In genomic region chr1:168230134-168230533, GRCm38 (mm10) we compare ENCODE assay signal across 9 mouse cellular contexts.
DNase-seq lines count a peak whose midpoint lies in the region; ATAC-seq and TF ChIP-seq lines count a peak whose summit lies in the region.
"Had no signal": no experiment of that assay in that cellular context is flagged by ENCODE, and none has a peak within 500 bp of the region (broad histone marks: within the 10 kb centered on the region; RNA-seq: fewer than 3 reads in every experiment).

No protein-coding gene starts in this region.

- intact Hi-C loops in left cerebral cortex, postnatal 25 days (cut with DNase I): loop anchor here (5.0 kb wide), 1 partner anchor 92 kb away; no protein-coding TSS in a partner anchor

- H3K4me3 ChIP-seq in hindbrain, embryonic 10.5 days: no peak overlapping the region
- H3K4me3 ChIP-seq in hindbrain, embryonic 16.5 days (ENCODE audit: low read length): no peak overlapping the region
- no peak overlapping the region for H3K4me3 ChIP-seq in forebrain, embryonic 10.5 days
- no peak overlapping the region for H3K4me3 ChIP-seq in limb, embryonic 12.5 days (replicated peaks)

- H3K4me2 ChIP-seq in hindbrain, embryonic 16.5 days (ENCODE audit: low read length): no peak overlapping the region
- peak overlapping the region; percentile 23 for H3K4me2 ChIP-seq in limb, embryonic 12.5 days

- H3K9me3 ChIP-seq in hindbrain, embryonic 10.5 days: no peaks in the 10 kb centered on the region
- no peaks in the 10 kb centered on the region for H3K9me3 ChIP-seq in hindbrain, embryonic 16.5 days (ENCODE audit: control insufficient read depth, low read length)
- no peaks in the 10 kb centered on the region for H3K9me3 ChIP-seq in forebrain, embryonic 10.5 days
- no peaks in the 10 kb centered on the region for H3K9me3 ChIP-seq in limb, embryonic 12.5 days

- H3K27ac ChIP-seq in hindbrain, embryonic 10.5 days: peak overlapping the region; percentile 46
- H3K27ac ChIP-seq in hindbrain, embryonic 16.5 days (ENCODE audit: low read depth, low read length): no peak overlapping the region
- H3K27ac ChIP-seq in forebrain, embryonic 10.5 days: peak overlapping the region; percentile 26
- peak overlapping the region; percentile 80 for H3K27ac ChIP-seq in limb, embryonic 12.5 days

- in situ Hi-C loops in Patski (cut with MboI; ENCODE audit: low pct_unique_long_range_greater_than_20kb): no loop called here

- H3K9ac ChIP-seq in hindbrain, embryonic 16.5 days (ENCODE audit: low read depth, low read length): no peak overlapping the region
- H3K9ac ChIP-seq in limb, embryonic 12.5 days (replicated peaks): no peak overlapping the region

- peaks cover 36% of the 10 kb centered on the region for H3K4me1 ChIP-seq in hindbrain, embryonic 10.5 days (replicated peaks)
- peaks cover 31% of the 10 kb centered on the region for H3K4me1 ChIP-seq in hindbrain, embryonic 16.5 days (ENCODE audit: control insufficient read depth, insufficient read depth, low read depth, low read length)
- H3K4me1 ChIP-seq in forebrain, embryonic 10.5 days: peaks cover 51% of the 10 kb centered on the region
- peaks cover 43% of the 10 kb centered on the region for H3K4me1 ChIP-seq in limb, embryonic 12.5 days (replicated peaks)

- CTCF ChIA-PET in Patski (lab: Charles Lee): interaction anchor here (1.1 kb wide), 1 partner anchor 16 kb away, joined by 4 read pairs; no protein-coding TSS in a partner anchor

- no peaks in the 10 kb centered on the region for H3K27me3 ChIP-seq in hindbrain, embryonic 10.5 days (ENCODE audit: insufficient read depth, poor library complexity, severe bottlenecking)
- H3K27me3 ChIP-seq in hindbrain, embryonic 16.5 days (replicated peaks; ENCODE audit: control insufficient read depth, insufficient read depth, low read length): no peaks in the 10 kb centered on the region
- no peaks in the 10 kb centered on the region for H3K27me3 ChIP-seq in Patski
- no peaks in the 10 kb centered on the region for H3K27me3 ChIP-seq in forebrain, embryonic 10.5 days (ENCODE audit: poor library complexity, severe bottlenecking)
- H3K27me3 ChIP-seq in limb, embryonic 12.5 days: no peaks in the 10 kb centered on the region

- 62% methylated on average over 4 of the region's 4 CpGs for WGBS in hindbrain, embryonic 10.5 days
- 60% methylated on average over 4 of the region's 4 CpGs for WGBS in hindbrain, embryonic 16.5 days
- WGBS in forebrain, embryonic 10.5 days: 61% methylated on average over 4 of the region's 4 CpGs
- WGBS in limb, embryonic 12.5 days: 39% methylated on average over 4 of the region's 4 CpGs

- TF ChIP-seq CTCF in Patski (IDR thresholded peaks at IDR 0.05): no peak

- no peak for ATAC-seq in hindbrain, embryonic 16.5 days
- ATAC-seq in Patski: peak; percentile 71
- peak; percentile 83 for ATAC-seq in limb, embryonic 12.5 days (ENCODE audit: insufficient number of reproducible peaks, insufficient read depth, low FRiP score, low TSS enrichment, low read depth)

- 0 out of 2 replicates have a peak, but pooled peaks cover 7% of the 10 kb centered on the region for H3K36me3 ChIP-seq in hindbrain, embryonic 10.5 days
- no peaks in the 10 kb centered on the region for H3K36me3 ChIP-seq in hindbrain, embryonic 16.5 days (ENCODE audit: control insufficient read depth, insufficient read depth, low read length)
- H3K36me3 ChIP-seq in forebrain, embryonic 10.5 days (replicated peaks): peaks cover 9% of the 10 kb centered on the region; the same call in 1 of the 2 replicates
- no peaks in the 10 kb centered on the region for H3K36me3 ChIP-seq in limb, embryonic 12.5 days

- POLR2A ChIA-PET in Patski (lab: Charles Lee): interaction anchor here (1.1 kb wide), 1 partner anchor 15 kb away, joined by 3 read pairs; no protein-coding TSS in a partner anchor

- DNase-seq in hindbrain, embryonic 10.5 days (ENCODE audit: low spot score): no peak
- DNase-seq in Patski (ENCODE audit: low read depth, low spot score): no peak
- no peak for DNase-seq in forebrain, embryonic 10.5 days (ENCODE audit: extremely low spot score, low spot score)
- DNase-seq in left cerebral cortex, postnatal 25 days (ENCODE audit: low spot score in 2 of 2): no peak
- DNase-seq in adrenal gland, adult (ENCODE audit: inconsistent age in 2 of 2, low spot score in 1 of 2): no peak
- no peak for DNase-seq in MN1 (ENCODE audit: low spot score)
- DNase-seq: gastrocnemius, postnatal 14 days had no signal
